Mouse (Mus musculus) gastrocnemius, adult 18-20 months (tissue): ENCODE data around the gene Cacna2d2. TPM values are rescaled to one million over a fixed set of nuclear protein-coding genes. Genes with fewer than 3 reads are reported as not detected.

Experiments used
- DNase-seq: peaks from one replicate; pipeline ENCODE4 v3.0.0; 2021; ENCODE audit warnings: low spot score
- total RNA-seq, 2 experiments: library from RNA; stranded (reverse); gene quantifications; 2 replicates each; pipeline ENCODE4 v1.2.3; 2021

Cacna2d2 gene
- total RNA-seq, 2 experiments from 2014 or later: 0.52 to 0.94 TPM

GRCm38 (mm10) chr9:107494238-107494637 is 94.8 kb downstream of the Cacna2d2 start:
- no peak for DNase-seq

- no peak for DNase-seq
These were observed 96.9 kb downstream of the Cacna2d2 start for GRCm38 (mm10) chr9:107496359-107496758.

GRCm38 (mm10) chr9:107500708-107501286 is 101.4 kb downstream of the Cacna2d2 start:
- DNase-seq: peak; percentile 25

- DNase-seq: no peak
These were observed 102.9 kb downstream of the Cacna2d2 start for GRCm38 (mm10) chr9:107502131-107502846.

GRCm38 (mm10) chr9:107504662-107505537 is 105.5 kb downstream of the Cacna2d2 start:
- DNase-seq: no peak

GRCm38 (mm10) chr9:107508266-107508665 is 108.9 kb downstream of the Cacna2d2 start:
- DNase-seq: no peak

GRCm38 (mm10) chr9:107510384-107511100 is 111.1 kb downstream of the Cacna2d2 start:
- no peak for DNase-seq

- no peak for DNase-seq
These were observed 112.0 kb downstream of the Cacna2d2 start for GRCm38 (mm10) chr9:107511436-107511835.

GRCm38 (mm10) chr9:107512326-107512725 is 112.9 kb downstream of the Cacna2d2 start:
- no peak for DNase-seq

- peak; percentile 80 for DNase-seq
These were observed 115.0 kb downstream of the Cacna2d2 start for GRCm38 (mm10) chr9:107514303-107514955.

GRCm38 (mm10) chr9:107520331-107520730 is 120.9 kb downstream of the Cacna2d2 start:
- DNase-seq: no peak

- DNase-seq: no peak
These were observed 121.8 kb downstream of the Cacna2d2 start for GRCm38 (mm10) chr9:107521190-107521589.

GRCm38 (mm10) chr9:107521711-107522399 is 122.4 kb downstream of the Cacna2d2 start:
- no peak for DNase-seq

- no peak for DNase-seq
These were observed 122.9 kb downstream of the Cacna2d2 start for GRCm38 (mm10) chr9:107522400-107522711.

GRCm38 (mm10) chr9:107526198-107527026 is 127.0 kb downstream of the Cacna2d2 start:
- DNase-seq: peak; percentile 74

GRCm38 (mm10) chr9:107533791-107534407 is 134.5 kb downstream of the Cacna2d2 start, which contains the start of gene Tmem115:
Gene Tmem115, plus strand, starts transcription at chr9:107533945.
- DNase-seq: peak; percentile 94

GRCm38 (mm10) chr9:107534408-107535202 is 135.2 kb downstream of the Cacna2d2 start:
- no peak for DNase-seq

GRCm38 (mm10) chr9:107538231-107538630 is 138.8 kb downstream of the Cacna2d2 start:
- DNase-seq: no peak
